Mouse (Mus musculus): ENCODE results near the gene Cd33.

The Cd33 gene

DNA sequence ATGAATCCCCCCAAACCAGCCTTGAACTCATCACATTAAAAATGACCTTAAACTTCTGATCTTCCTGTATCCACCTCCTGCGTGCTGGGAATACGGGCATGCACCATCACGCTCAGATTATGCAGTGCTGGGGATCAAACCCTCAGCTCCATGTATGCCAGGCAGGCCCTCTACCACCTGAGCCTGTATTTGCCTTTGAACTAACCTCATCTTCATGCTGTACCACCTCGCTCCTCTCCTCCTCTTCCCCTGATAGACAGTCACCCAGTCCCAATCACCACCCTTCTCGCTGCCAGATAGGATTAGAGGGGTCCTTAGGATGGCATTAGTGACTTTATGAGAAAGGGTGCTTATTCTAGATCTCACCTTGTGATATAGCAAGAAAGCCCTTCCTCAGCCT lies 29.2 kb downstream of the Cd33 start:
- no peak for DNase-seq (ENCODE audit: low read depth, low spot score)

DNA sequence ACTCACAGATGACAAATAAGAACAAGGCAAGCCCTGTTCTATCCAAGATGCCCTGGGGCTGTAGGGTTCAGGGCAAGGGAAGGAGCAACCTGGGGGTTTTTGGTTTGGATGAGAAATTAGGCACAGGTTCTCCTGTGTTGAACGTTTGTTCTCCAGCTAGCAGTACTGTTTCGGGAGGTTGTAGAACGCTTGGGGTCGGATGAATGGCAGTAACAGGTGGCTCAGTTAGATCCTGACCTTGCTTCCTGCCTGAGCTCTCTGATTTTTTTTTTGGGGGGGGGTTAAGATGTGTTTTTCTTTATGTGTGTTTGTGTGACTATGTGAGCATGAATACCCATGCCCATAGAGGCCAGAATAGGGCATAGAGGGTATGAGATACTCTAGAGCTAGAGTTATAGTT lies 31.7 kb downstream of the Cd33 start:
- DNase-seq (ENCODE audit: low read depth, low spot score), result no peak

DNA sequence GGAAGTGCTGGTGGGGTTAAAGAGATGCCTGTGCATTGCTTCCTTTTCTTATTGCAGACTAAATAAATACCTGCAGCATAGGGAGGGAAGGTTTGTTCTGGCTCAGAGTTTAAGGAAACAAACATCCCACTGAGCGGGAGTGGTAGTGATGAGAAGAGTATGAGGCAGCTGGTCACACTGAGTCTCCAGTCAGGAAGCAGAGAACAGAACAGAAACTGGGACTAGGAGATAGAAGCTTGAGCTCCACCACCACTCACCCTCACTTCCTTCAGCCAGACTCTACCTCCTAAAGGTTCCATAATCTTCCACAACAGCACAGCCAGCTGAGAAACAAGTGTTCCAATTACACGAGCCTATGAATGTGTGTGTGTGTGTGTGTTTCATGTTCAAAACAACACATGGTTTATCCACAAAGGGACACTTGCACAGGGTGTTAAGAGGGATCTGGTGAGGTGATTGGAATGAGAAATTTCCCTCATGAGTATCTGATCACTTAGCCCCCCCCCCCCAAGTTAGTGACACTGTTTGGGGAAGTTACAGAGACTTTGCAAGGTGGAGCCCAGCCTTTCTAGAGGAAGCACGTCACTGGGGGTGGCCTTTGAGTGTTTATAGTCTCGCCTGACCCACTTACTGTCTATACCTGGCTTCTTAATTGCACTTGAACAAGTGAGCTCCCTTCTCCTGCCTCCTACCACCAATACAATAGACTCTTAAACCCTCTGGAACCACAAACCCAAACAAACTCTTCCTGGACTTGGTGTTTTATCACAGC lies 32.3 kb downstream of the Cd33 start:
- DNase-seq (ENCODE audit: low read depth, low spot score), result no peak

DNA sequence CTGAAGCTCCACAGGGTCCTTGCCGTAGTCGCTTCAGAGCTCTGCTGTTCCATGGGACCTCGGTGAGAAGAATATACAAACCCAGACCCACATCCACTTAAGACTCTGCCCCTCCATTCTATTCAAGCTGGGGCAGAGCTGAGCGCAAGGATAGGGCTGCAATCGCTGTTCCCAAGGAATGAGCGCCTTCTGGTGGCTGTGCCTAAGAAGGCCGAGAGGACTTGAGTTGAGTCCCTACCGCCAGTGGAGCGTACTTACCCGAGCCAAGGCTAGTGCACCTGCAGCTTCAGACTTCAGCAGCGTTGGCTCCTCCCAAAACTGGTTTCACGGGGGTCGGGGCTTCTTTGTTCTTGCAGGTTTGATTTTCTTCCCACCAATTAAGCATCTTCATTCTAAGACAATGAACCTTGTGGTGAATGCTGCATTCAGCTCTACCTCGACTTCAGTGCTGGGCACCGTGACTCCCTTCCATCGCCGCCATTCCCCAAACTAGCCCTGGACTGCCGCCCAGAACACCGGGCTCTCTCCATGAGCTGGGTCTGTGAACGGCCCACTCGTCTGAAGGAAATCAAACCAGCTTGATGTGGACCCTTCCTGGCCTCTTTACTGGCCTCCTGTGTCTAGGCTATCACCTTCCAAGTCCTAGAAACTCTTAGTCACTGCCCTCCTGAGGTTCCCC lies 48.7 kb downstream of the Cd33 start:
- DNase-seq (ENCODE audit: low read depth, low spot score), result no peak

DNA sequence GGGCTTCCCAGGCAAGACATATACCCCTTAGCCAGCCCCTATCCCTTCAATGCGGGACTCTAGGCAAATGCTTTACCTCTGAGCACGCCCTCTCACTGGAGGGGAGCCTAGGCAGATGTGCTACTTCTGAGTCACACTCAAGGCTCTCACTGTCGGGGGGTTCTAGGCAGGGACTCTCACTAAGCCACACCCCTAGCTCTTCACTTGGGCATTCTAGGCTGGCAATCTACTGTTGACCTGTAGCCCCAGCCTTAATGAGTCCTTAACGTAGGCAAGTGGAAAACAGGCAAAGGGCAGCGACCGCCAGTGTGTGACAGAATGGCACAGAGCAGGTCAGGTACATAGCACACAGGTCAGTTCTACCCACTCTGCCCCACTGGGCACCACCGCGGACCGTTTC lies 53.4 kb downstream of the Cd33 start:
- DNase-seq (ENCODE audit: low read depth, low spot score), result no peak

DNA sequence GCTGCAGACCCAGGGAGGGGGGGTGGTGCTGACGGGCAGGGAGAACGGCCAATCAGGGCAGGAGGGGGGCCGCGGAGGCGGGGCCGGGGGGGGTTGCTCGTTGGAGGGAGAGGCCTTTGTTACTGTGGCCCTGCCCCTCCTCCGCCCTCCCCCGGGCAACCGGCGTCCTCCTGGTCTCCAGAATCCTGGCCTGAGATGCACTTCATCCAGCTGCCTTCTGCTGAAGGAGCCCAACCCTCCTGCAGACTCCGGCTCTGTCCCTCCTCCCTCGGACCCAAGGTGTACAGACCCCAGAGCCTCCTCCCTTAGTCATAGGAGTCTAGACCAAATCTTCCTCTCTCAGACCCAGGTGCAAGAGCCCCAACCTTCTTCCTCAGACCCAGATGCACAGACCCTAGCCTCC lies 54.0 kb downstream of the Cd33 start:
- DNase-seq (ENCODE audit: low read depth, low spot score), result no peak

DNA sequence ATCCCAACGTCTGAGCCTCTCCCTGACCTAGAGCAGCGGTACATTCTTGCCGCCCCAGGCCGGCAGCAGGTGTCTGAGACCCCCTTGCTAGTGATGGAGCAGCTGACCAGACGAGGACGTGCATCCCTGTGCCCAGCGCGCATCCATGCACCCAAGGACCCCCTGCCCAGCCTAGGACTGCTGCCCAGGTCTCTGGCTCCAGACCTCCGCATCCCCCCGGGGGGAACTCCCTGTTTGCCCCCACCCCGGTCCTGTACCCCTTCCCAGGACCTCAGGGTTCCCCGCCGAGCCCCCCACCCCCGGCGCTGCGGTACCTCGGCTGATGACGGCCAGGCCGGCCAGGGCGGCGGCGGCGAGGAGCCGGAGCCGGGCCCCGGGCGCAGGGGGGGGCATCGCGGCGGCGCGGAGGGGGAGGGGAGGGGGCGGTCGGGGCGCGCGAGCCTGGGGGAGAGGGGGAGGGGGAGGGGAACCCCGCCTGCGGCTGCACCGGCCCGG lies 54.5 kb downstream of the Cd33 start, which contains the start of gene Iglon5:
TSS of gene Iglon5 (minus strand) at position 445 of the 495 bp plus-strand sequence.
- DNase-seq (ENCODE audit: low read depth, low spot score), result no peak

DNA sequence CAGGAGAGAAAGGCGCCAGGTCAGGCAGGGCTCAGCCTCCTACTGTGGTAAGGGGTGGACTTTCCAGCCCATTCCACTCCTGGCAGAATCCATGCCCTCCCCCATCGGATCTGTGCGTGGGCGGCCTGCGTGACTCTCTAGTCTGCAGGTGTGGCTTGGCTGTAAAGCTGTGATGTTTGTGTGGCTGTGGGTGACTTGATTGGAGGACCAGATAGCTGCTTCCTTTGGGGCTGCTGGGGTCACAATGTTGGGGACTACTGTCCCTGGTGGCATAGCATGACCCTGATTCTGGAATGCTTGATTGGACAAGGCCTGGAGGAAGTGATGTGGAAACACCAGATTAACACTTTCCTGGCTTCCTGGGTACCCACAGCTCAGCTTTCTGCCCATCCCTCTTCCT lies 55.6 kb downstream of the Cd33 start:
- no peak for DNase-seq (ENCODE audit: low read depth, low spot score)

DNA sequence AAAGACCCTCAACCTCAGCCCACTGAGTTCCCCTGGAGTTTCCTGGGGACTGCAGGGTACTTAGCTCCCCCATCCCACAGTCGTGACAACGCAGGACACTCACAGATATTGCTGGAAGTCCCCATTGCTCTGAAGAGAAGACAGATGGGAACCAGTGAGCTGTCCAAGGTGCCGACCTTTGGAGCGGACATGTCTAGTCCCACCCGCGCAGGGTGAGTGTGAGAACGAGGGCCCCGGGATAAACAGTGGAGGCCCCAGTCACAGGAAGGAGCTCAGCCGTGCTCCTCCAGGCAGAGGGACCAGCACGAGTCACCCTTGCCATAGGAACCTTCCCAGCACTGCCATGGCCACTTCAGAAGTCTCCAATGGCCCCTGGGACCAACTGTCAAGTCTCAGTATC lies 61.0 kb downstream of the Cd33 start:
- no peak for DNase-seq (ENCODE audit: low read depth, low spot score)

DNA sequence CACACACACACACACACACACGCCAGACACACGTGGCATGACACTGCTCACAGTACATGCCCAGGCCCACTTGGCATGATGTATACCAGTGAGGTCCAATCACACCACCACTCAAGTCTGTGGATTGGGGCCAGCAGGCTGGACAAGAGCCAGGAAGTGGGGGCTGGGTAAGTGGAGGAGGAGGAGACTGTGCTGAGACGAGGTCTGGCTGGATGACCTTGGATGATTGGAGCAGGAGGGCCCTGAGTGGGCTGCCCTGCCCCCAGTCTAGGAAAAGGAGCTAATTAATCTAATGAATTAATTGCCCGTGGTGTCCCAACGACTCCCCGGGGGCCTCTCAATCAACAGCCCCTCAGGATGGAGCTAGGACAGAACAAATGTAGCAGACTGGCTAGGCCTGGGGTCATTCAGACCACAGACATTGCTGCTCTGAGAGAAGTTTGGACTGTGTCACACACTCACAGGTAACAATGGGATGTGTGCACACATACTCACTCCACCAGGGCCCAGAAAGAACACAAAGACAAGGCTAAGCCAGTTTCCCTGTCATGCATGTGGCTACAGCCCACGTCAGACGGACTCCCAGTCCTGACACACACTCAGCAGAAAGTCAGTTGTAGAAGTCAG lies 62.0 kb downstream of the Cd33 start:
- DNase-seq (ENCODE audit: low read depth, low spot score), result no peak

DNA sequence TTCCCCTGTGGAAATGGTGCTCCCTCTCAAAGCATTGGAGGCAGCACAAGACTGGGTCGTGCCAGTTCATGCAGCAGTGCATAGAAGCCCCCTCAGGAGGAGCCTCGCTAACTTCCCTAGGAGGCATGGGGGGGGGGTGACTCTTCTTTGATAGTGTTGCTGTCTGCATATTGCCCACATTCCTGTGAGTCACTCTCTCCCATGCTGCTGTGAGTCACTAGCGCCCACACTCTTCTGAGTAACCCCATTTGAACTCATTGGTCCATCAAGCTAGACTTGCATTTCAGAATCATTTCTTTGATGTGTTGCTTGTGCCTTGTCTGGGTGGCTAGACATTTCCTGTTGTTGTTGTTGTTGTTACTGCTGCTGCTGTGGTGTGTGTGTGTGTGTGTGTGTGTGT lies 63.0 kb downstream of the Cd33 start:
- no peak for DNase-seq (ENCODE audit: low read depth, low spot score)

DNA sequence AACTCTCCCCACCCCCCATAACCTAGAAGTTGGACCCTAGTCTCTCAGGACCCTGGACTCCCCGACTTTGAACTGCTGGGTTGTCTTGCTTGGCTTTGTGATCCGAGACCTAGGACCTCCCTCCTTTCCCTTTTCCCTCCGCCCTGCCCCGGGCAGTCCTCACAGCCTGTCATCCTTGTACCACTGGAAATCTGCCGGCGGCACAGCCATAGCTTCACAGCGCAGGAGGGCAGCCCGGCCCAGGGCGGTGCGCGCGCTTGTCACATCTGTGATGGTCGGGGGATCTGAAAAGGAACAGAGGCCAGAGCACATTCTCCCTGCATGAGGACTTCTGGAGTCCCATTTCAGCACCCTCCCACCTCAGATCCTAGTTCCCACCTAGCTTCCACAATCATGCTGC lies 67.9 kb downstream of the Cd33 start:
- no peak for DNase-seq (ENCODE audit: low read depth, low spot score)

DNA sequence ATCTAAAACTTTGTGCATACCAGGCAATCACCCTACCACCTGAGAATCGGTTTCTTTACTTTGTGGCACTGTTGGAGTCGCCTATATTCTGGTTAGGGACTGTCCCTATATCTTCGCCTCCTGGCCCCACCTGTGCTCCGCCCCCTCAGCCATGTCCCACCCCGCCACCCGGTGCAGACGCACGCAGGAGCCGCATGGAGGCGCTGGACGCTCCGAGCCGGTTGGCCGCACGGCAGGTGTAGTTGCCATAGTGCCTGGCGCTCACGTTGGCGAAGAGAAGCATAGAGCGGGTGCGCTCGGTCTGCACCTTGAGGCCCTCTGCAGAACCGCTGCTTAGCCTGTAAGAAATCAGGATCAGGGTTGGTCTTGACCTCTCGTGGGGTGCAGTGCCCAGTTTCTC lies 68.5 kb downstream of the Cd33 start:
- no peak for DNase-seq (ENCODE audit: low read depth, low spot score)

All from c-Kit-negative CD71-positive TER-119-positive erythroid progenitor cells, embryonic 14.5 days (primary cell).